Mouse (Mus musculus) neural tube, embryonic 13.5 days (tissue): ENCODE results near the gene 1700017N19Rik. TPM values are rescaled to one million over a fixed set of nuclear protein-coding genes. Genes with fewer than 3 reads are reported as not detected.

Experiments
- polyA plus RNA-seq: library from polyadenylated mRNA; unstranded; fragments of >200 nt; fragmentation: Nextera tagmentation; extraction: Ambion mirVana; gene quantifications from 2 replicates; pipeline ENCODE4 v1.2.1, GENCODE M21; 2015

1700017N19Rik gene
- polyA plus RNA-seq, 1 experiment from 2014 or later, result 0.47 TPM

Other genes starting within 250 kb of the 1700017N19Rik start
- gene Gm4302, start 249.6 kb upstream of the 1700017N19Rik start, polyA plus RNA-seq, result not detected in 2 replicates
- not detected in 2 replicates for gene Gm4303, start 244.5 kb upstream of the 1700017N19Rik start, polyA plus RNA-seq
- not detected in 2 replicates for gene Gm4305, start 239.4 kb upstream of the 1700017N19Rik start, polyA plus RNA-seq
- gene Gm4307, start 229.1 kb upstream of the 1700017N19Rik start, polyA plus RNA-seq, result not detected in 2 replicates
- gene Gm4312, start 207.9 kb upstream of the 1700017N19Rik start, polyA plus RNA-seq, result not detected in 2 replicates
- gene Tmtc3, start 103.1 kb upstream of the 1700017N19Rik start, polyA plus RNA-seq, result 12.8 and 13.0 TPM in 2 replicates
- gene Cep290, start 102.9 kb upstream of the 1700017N19Rik start, polyA plus RNA-seq, result 5.7 and 6.2 TPM in 2 replicates
- gene 4930430F08Rik, start 61 bp upstream of the 1700017N19Rik start, polyA plus RNA-seq, result 12.3 and 12.8 TPM in 2 replicates